Mouse (Mus musculus) limb, embryonic 11.5 days (tissue): ENCODE results near the gene Cd59a. TPM values are rescaled to one million over a fixed set of nuclear protein-coding genes. Genes with fewer than 3 reads are reported as not detected.

Source experiments
- ATAC-seq: fragments of 200-750 bp; cut with Nextera tagmentation; 2 replicates; pipeline ENCODE4 v1.8.0; 2017; ENCODE audit warnings: low read depth; ENCODE audit not compliant: insufficient number of reproducible peaks, low FRiP score, low TSS enrichment
- DNase-seq: peaks from one replicate; pipeline ENCODE4 v3.0.0-alpha.2; 2015; ENCODE audit warnings: low spot score
- H3K27ac ChIP-seq: fragments of 300-500 bp; sonication (generic); replicated peaks from 2 replicates; pipeline ENCODE4 v1.5.1; 2014; ENCODE audit warnings: low read depth, mild to moderate bottlenecking, low read length
- H3K27me3 ChIP-seq: fragments of 300-500 bp; sonication (generic); 2 replicates; pipeline ENCODE4 v1.6.1; 2014; ENCODE audit warnings: mild to moderate bottlenecking, low read length, mixed read lengths; ENCODE audit not compliant: control insufficient read depth, insufficient read depth
- H3K36me3 ChIP-seq: fragments of 300-500 bp; sonication (generic); 2 replicates; pipeline ENCODE4 v1.6.1; 2014; ENCODE audit warnings: mild to moderate bottlenecking, low read length, moderate library complexity, mixed read lengths; ENCODE audit not compliant: control insufficient read depth, insufficient read depth
- H3K4me1 ChIP-seq: fragments of 300-500 bp; sonication (generic); 2 replicates; pipeline ENCODE4 v1.6.1; 2014; ENCODE audit warnings: low read length, mixed read lengths; ENCODE audit not compliant: control insufficient read depth, insufficient read depth
- H3K4me2 ChIP-seq: fragments of 300-500 bp; sonication (generic); 2 replicates; pipeline ENCODE4 v1.6.1; 2014; ENCODE audit warnings: low read depth, mild to moderate bottlenecking, moderate library complexity; ENCODE audit not compliant: severe bottlenecking
- H3K4me3 ChIP-seq: fragments of 300-500 bp; sonication (generic); 2 replicates; pipeline ENCODE4 v1.5.1; 2014; ENCODE audit warnings: low read depth, low read length
- H3K9ac ChIP-seq: fragments of 300-500 bp; sonication (generic); 2 replicates; pipeline ENCODE4 v1.6.1; 2014; ENCODE audit warnings: mild to moderate bottlenecking, low read length
- H3K9me3 ChIP-seq: fragments of 300-500 bp; sonication (generic); 2 replicates; pipeline ENCODE4 v1.6.1; 2016; ENCODE audit warnings: low read length; ENCODE audit not compliant: control insufficient read depth
- WGBS: fragments of 180-500 bp; shearing (Covaris S2); extraction: QIAGEN DNeasy Blood & Tissue Kit; methylation state at CpG from one replicate; pipeline ENCODE4 v1.1.7; 2014; 5-methylcytosine and 5-hydroxymethylcytosine counted together
- polyA plus RNA-seq: library from polyadenylated mRNA; unstranded; fragments of >200 nt; fragmentation: Nextera tagmentation; extraction: Ambion mirVana; gene quantifications from 2 replicates; pipeline ENCODE4 v1.2.1, GENCODE M21; 2014

Cd59a gene
- polyA plus RNA-seq, 1 experiment from 2014 or later = 19.2 TPM

- no peak; the same call in 1 of the 2 replicates for ATAC-seq
- H3K36me3 ChIP-seq = no peaks in the 10 kb centered on the region
- no peaks in the 10 kb centered on the region for H3K9me3 ChIP-seq
- H3K4me3 ChIP-seq = no peak overlapping the region
- no peak overlapping the region for H3K9ac ChIP-seq
- no peaks in the 10 kb centered on the region for H3K4me1 ChIP-seq
- WGBS = 45% methylated on average over 3 of the region's 3 CpGs
- no peak overlapping the region for H3K27ac ChIP-seq
- no peak for DNase-seq
- H3K27me3 ChIP-seq = 0 out of 2 replicates have a peak, but pooled peaks cover 3% of the 10 kb centered on the region
- peak overlapping the region; percentile 87 for H3K4me2 ChIP-seq
These were observed 27.9 kb downstream of the Cd59a start for GRCm38 (mm10) chr2:104123540-104123939.

GRCm38 (mm10) chr2:104124071-104124470 is 28.5 kb downstream of the Cd59a start:
- Histone ChIP-seq H3K4me3 (no peak overlapping the region), H3K4me1 (no peaks in the 10 kb centered on the region), H3K4me2 (no peak overlapping the region), H3K27ac (no peak overlapping the region), H3K36me3 (no peaks in the 10 kb centered on the region), H3K9me3 (no peaks in the 10 kb centered on the region), H3K9ac (no peak overlapping the region), H3K27me3 (0 out of 2 replicates have a peak, but pooled peaks cover 3% of the 10 kb centered on the region)
- ATAC-seq (no peak), DNase-seq (no peak)
- WGBS = 78% methylated on average over 5 of the region's 5 CpGs

GRCm38 (mm10) chr2:104128803-104129531 is 33.4 kb downstream of the Cd59a start:
- Histone ChIP-seq H3K4me1 (no peaks in the 10 kb centered on the region), H3K27ac (no peak overlapping the region), H3K36me3 (no peaks in the 10 kb centered on the region), H3K4me3 (no peak overlapping the region), H3K27me3 (no peaks in the 10 kb centered on the region), H3K9ac (no peak overlapping the region), H3K9me3 (no peaks in the 10 kb centered on the region), H3K4me2 (no peak overlapping the region)
- no peak for DNase-seq
- 87% methylated on average over 13 of the region's 13 CpGs for WGBS
- no peak for ATAC-seq

- DNase-seq (no peak), ATAC-seq (no peak)
- H3K4me3 ChIP-seq = no peak overlapping the region
- H3K9ac ChIP-seq = no peak overlapping the region
- H3K27me3 ChIP-seq = no peaks in the 10 kb centered on the region
- WGBS = 81% methylated on average over 6 of the region's 6 CpGs
- H3K4me2 ChIP-seq = no peak overlapping the region
- no peak overlapping the region for H3K27ac ChIP-seq
- H3K4me1 ChIP-seq = no peaks in the 10 kb centered on the region
- no peaks in the 10 kb centered on the region for H3K9me3 ChIP-seq
- no peaks in the 10 kb centered on the region for H3K36me3 ChIP-seq
These were observed 34.6 kb downstream of the Cd59a start for GRCm38 (mm10) chr2:104130165-104130564.

- no peaks in the 10 kb centered on the region for H3K4me1 ChIP-seq
- no peak overlapping the region for H3K4me2 ChIP-seq
- no peak overlapping the region for H3K4me3 ChIP-seq
- DNase-seq (peak; percentile 72), ATAC-seq (no peak)
- H3K27ac ChIP-seq = no peak overlapping the region
- no peaks in the 10 kb centered on the region for H3K27me3 ChIP-seq
- WGBS = 64% methylated on average over 3 of the region's 3 CpGs
- H3K36me3 ChIP-seq = no peaks in the 10 kb centered on the region
- no peaks in the 10 kb centered on the region for H3K9me3 ChIP-seq
- no peak overlapping the region for H3K9ac ChIP-seq
These were observed 35.4 kb downstream of the Cd59a start for GRCm38 (mm10) chr2:104130969-104131368.

- no peaks in the 10 kb centered on the region for H3K27me3 ChIP-seq
- no peak overlapping the region for H3K4me3 ChIP-seq
- H3K36me3 ChIP-seq = no peaks in the 10 kb centered on the region
- no peaks in the 10 kb centered on the region for H3K9me3 ChIP-seq
- no peak overlapping the region for H3K27ac ChIP-seq
- no peak overlapping the region for H3K9ac ChIP-seq
- DNase-seq (no peak), ATAC-seq (no peak)
- 77% methylated on average over 7 of the region's 7 CpGs for WGBS
- no peaks in the 10 kb centered on the region for H3K4me1 ChIP-seq
- H3K4me2 ChIP-seq = no peak overlapping the region
These were observed 36.8 kb downstream of the Cd59a start for GRCm38 (mm10) chr2:104132266-104132859.

GRCm38 (mm10) chr2:104133042-104133810 is 37.6 kb downstream of the Cd59a start:
- Histone ChIP-seq H3K27ac (no peak overlapping the region), H3K9me3 (no peaks in the 10 kb centered on the region), H3K4me2 (no peak overlapping the region), H3K27me3 (no peaks in the 10 kb centered on the region), H3K4me3 (no peak overlapping the region), H3K36me3 (no peaks in the 10 kb centered on the region), H3K4me1 (no peaks in the 10 kb centered on the region), H3K9ac (no peak overlapping the region)
- no peak for DNase-seq
- WGBS = 34% methylated on average over 12 of the region's 12 CpGs
- no peak for ATAC-seq

- Histone ChIP-seq H3K9me3 (no peaks in the 10 kb centered on the region), H3K27ac (no peak overlapping the region), H3K4me2 (no peak overlapping the region), H3K27me3 (no peaks in the 10 kb centered on the region), H3K36me3 (no peaks in the 10 kb centered on the region), H3K4me1 (no peaks in the 10 kb centered on the region), H3K9ac (no peak overlapping the region), H3K4me3 (no peak overlapping the region)
- 47% methylated on average over 8 of the region's 8 CpGs for WGBS
- peak; percentile 49; the same call in 1 of the 2 replicates for ATAC-seq
- DNase-seq = peak; percentile 81
These were observed 38.8 kb downstream of the Cd59a start for GRCm38 (mm10) chr2:104134150-104135056.
